Mouse (Mus musculus) embryonic facial prominence, embryonic 11.5 days (tissue): ENCODE results near the gene Rhbdd1. TPM values are rescaled to one million over a fixed set of nuclear protein-coding genes. Genes with fewer than 3 reads are reported as not detected.

Source experiments
- ATAC-seq: fragments of 200-750 bp; cut with Nextera tagmentation; replicated peaks from 2 replicates; pipeline ENCODE4 v1.8.0; 2017; ENCODE audit warnings: low read depth; ENCODE audit not compliant: insufficient number of reproducible peaks, low FRiP score, low TSS enrichment
- DNase-seq: peaks from one replicate; pipeline ENCODE4 v3.0.0-alpha.2; 2015; ENCODE audit warnings: low spot score
- H3K27ac ChIP-seq: fragments of 300-500 bp; sonication (generic); replicated peaks from 2 replicates; pipeline ENCODE4 v1.5.1; 2014; ENCODE audit warnings: mild to moderate bottlenecking, low read depth, low read length, control low read depth
- H3K27me3 ChIP-seq: fragments of 300-500 bp; sonication (generic); 2 replicates; pipeline ENCODE4 v1.6.1; 2014; ENCODE audit warnings: mild to moderate bottlenecking, low read length, moderate library complexity, mixed read lengths; ENCODE audit not compliant: control insufficient read depth, insufficient read depth
- H3K36me3 ChIP-seq: fragments of 300-500 bp; sonication (generic); replicated peaks from 2 replicates; pipeline ENCODE4 v1.6.1; 2014; ENCODE audit warnings: low read depth, mild to moderate bottlenecking, low read length, moderate library complexity, mixed read lengths; ENCODE audit not compliant: control insufficient read depth, insufficient read depth
- H3K4me1 ChIP-seq: fragments of 300-500 bp; sonication (generic); 2 replicates; pipeline ENCODE4 v1.6.1; 2014; ENCODE audit warnings: low read length, mixed read lengths; ENCODE audit not compliant: control insufficient read depth, insufficient read depth
- H3K4me2 ChIP-seq: fragments of 300-500 bp; sonication (generic); 2 replicates; pipeline ENCODE4 v1.6.1; 2014; ENCODE audit warnings: low read depth, mild to moderate bottlenecking, control low read depth, low read length, moderate library complexity
- H3K4me3 ChIP-seq: fragments of 300-500 bp; sonication (generic); 2 replicates; pipeline ENCODE4 v1.5.1; 2014; ENCODE audit warnings: low read depth, low read length, control low read depth
- H3K9ac ChIP-seq: fragments of 300-500 bp; sonication (generic); replicated peaks from 2 replicates; pipeline ENCODE4 v1.6.1; 2014; ENCODE audit warnings: mild to moderate bottlenecking, control low read depth, low read length
- H3K9me3 ChIP-seq: fragments of 300-500 bp; sonication (generic); replicated peaks from 2 replicates; pipeline ENCODE4 v1.6.1; 2016; ENCODE audit warnings: mild to moderate bottlenecking, low read length, inconsistent platforms, mixed read lengths; ENCODE audit not compliant: control insufficient read depth
- WGBS: fragments of 180-500 bp; shearing (Covaris S2); extraction: QIAGEN DNeasy Blood & Tissue Kit; methylation state at CpG from one replicate; pipeline ENCODE4 v1.1.7; 2014; 5-methylcytosine and 5-hydroxymethylcytosine counted together
- polyA plus RNA-seq: library from polyadenylated mRNA; unstranded; fragments of >200 nt; fragmentation: Nextera tagmentation; extraction: Ambion mirVana; gene quantifications from 2 replicates; pipeline ENCODE4 v1.2.1, GENCODE M21; 2014

Gene Rhbdd1
- polyA plus RNA-seq, 1 experiment from 2014 or later = 6.7 TPM

GRCm38 (mm10) chr1:82409271-82409670 lies 93.0 kb downstream of the Rhbdd1 start:
- Histone ChIP-seq H3K4me2 (no peak overlapping the region), H3K4me1 (no peaks in the 10 kb centered on the region; the same call in 1 of the 2 replicates), H3K27me3 (no peaks in the 10 kb centered on the region), H3K27ac (no peak overlapping the region), H3K9ac (no peak overlapping the region), H3K4me3 (no peak overlapping the region), H3K36me3 (no peaks in the 10 kb centered on the region), H3K9me3 (no peaks in the 10 kb centered on the region)
- DNase-seq (no peak), ATAC-seq (no peak)
- WGBS = 86% methylated on average over 9 of the region's 9 CpGs

- 66% methylated on average over 3 of the region's 3 CpGs for WGBS
- Histone ChIP-seq H3K27ac (no peak overlapping the region), H3K9ac (no peak overlapping the region), H3K9me3 (no peaks in the 10 kb centered on the region), H3K4me3 (no peak overlapping the region), H3K4me1 (no peaks in the 10 kb centered on the region; the same call in 1 of the 2 replicates), H3K27me3 (no peaks in the 10 kb centered on the region), H3K36me3 (no peaks in the 10 kb centered on the region), H3K4me2 (no peak overlapping the region)
- DNase-seq = no peak
- ATAC-seq = no peak
These were observed 94.3 kb downstream of the Rhbdd1 start for GRCm38 (mm10) chr1:82410548-82410947.

GRCm38 (mm10) chr1:82411521-82411920 lies 95.3 kb downstream of the Rhbdd1 start:
- no peak overlapping the region for H3K4me3 ChIP-seq
- H3K27ac ChIP-seq = no peak overlapping the region
- DNase-seq (no peak), ATAC-seq (no peak)
- 75% methylated on average over 5 of the region's 5 CpGs for WGBS
- no peaks in the 10 kb centered on the region for H3K36me3 ChIP-seq
- H3K4me1 ChIP-seq = no peaks in the 10 kb centered on the region; the same call in 1 of the 2 replicates
- no peaks in the 10 kb centered on the region for H3K27me3 ChIP-seq
- no peaks in the 10 kb centered on the region for H3K9me3 ChIP-seq
- H3K4me2 ChIP-seq = no peak overlapping the region
- no peak overlapping the region for H3K9ac ChIP-seq

- H3K36me3 ChIP-seq = no peaks in the 10 kb centered on the region
- WGBS = 60% methylated on average over 4 of the region's 4 CpGs
- H3K9me3 ChIP-seq = no peaks in the 10 kb centered on the region
- no peak for ATAC-seq
- no peak overlapping the region for H3K9ac ChIP-seq
- no peaks in the 10 kb centered on the region; the same call in 1 of the 2 replicates for H3K4me1 ChIP-seq
- no peak overlapping the region for H3K4me3 ChIP-seq
- H3K4me2 ChIP-seq = no peak overlapping the region
- DNase-seq = no peak
- H3K27ac ChIP-seq = no peak overlapping the region
- no peaks in the 10 kb centered on the region for H3K27me3 ChIP-seq
These were observed 95.8 kb downstream of the Rhbdd1 start for GRCm38 (mm10) chr1:82412085-82412484.

GRCm38 (mm10) chr1:82414434-82415045 lies 98.3 kb downstream of the Rhbdd1 start:
- no peaks in the 10 kb centered on the region for H3K9me3 ChIP-seq
- 95% methylated on average over 3 of the region's 3 CpGs for WGBS

GRCm38 (mm10) chr1:82415641-82416040 lies 99.4 kb downstream of the Rhbdd1 start:
- Histone ChIP-seq H3K27ac (no peak overlapping the region), H3K9ac (no peak overlapping the region), H3K9me3 (no peaks in the 10 kb centered on the region), H3K4me3 (no peak overlapping the region), H3K36me3 (no peaks in the 10 kb centered on the region), H3K27me3 (no peaks in the 10 kb centered on the region), H3K4me1 (no peaks in the 10 kb centered on the region; the same call in 1 of the 2 replicates), H3K4me2 (no peak overlapping the region)
- WGBS = 80% methylated on average over 4 of the region's 4 CpGs
- DNase-seq (no peak), ATAC-seq (no peak)

More at GRCm38 (mm10) chr1:82414434-82415045, 98.3 kb downstream of the Rhbdd1 start:
- ATAC-seq = no peak
- Histone ChIP-seq H3K9ac (no peak overlapping the region), H3K27ac (no peak overlapping the region), H3K27me3 (no peaks in the 10 kb centered on the region), H3K4me1 (no peaks in the 10 kb centered on the region; the same call in 1 of the 2 replicates), H3K4me2 (no peak overlapping the region), H3K4me3 (no peak overlapping the region), H3K36me3 (no peaks in the 10 kb centered on the region)
- no peak for DNase-seq

GRCm38 (mm10) chr1:82427729-82428128 lies 111.5 kb downstream of the Rhbdd1 start:
- Histone ChIP-seq H3K27me3 (no peaks in the 10 kb centered on the region), H3K9me3 (no peaks in the 10 kb centered on the region), H3K36me3 (no peaks in the 10 kb centered on the region), H3K27ac (no peak overlapping the region), H3K4me1 (no peaks in the 10 kb centered on the region), H3K4me2 (no peak overlapping the region), H3K9ac (no peak overlapping the region), H3K4me3 (no peak overlapping the region)
- no peak for ATAC-seq
- no peak for DNase-seq
- WGBS = 94% methylated on average over 5 of the region's 5 CpGs

- H3K27me3 ChIP-seq = no peaks in the 10 kb centered on the region
- H3K4me1 ChIP-seq = no peaks in the 10 kb centered on the region
- no peak overlapping the region for H3K9ac ChIP-seq
- no peak overlapping the region for H3K4me2 ChIP-seq
- WGBS = 79% methylated on average over 1 of the region's 1 CpGs
- no peak overlapping the region for H3K27ac ChIP-seq
- no peaks in the 10 kb centered on the region for H3K36me3 ChIP-seq
- ATAC-seq (no peak), DNase-seq (no peak)
- H3K4me3 ChIP-seq = no peak overlapping the region
- no peaks in the 10 kb centered on the region for H3K9me3 ChIP-seq
These were observed 112.8 kb downstream of the Rhbdd1 start for GRCm38 (mm10) chr1:82429061-82429460.
